Mouse (Mus musculus): ENCODE data around the gene Gm3460. TPM values are rescaled to one million over a fixed set of nuclear protein-coding genes. Genes with fewer than 3 reads are reported as not detected.
"Not testable (repeated sequence)": the region's sequence is repeated elsewhere in the genome, so short reads cannot be mapped to it uniquely, and the experiment has no call there.

Gm3460 gene
- polyA plus RNA-seq (2011; ENCODE audit: insufficient read depth, insufficient read length, low read depth, missing spikeins): not detected in 2 replicates

DNA sequence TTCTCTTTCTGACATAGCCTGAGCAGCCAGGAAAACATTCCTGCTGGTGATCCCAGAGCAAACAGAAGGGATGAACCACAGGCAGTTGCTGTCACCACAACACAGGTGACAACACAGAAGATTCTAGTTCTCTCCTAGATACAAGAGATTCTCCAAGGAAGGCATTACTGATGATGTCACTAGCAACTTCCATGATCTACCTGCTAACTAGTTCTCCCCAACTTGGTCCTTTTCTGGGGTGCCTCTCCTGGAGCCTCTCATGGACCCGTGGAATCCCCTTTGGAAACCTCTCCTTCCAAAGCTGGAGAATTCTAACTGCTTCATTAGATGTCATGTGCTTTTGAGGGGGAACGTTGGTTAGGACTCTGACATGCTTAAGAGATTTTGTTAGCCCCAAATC, at the start of gene Gm3460:
Gene Gm3460, minus strand, starts transcription at position 101 of the 400 bp plus-strand sequence.
- H3K4me3 ChIP-seq (ENCODE audit: low read depth, low read length); H3K4me1 ChIP-seq (ENCODE audit: control insufficient read depth, insufficient read depth, low read length): not testable (repeated sequence)

GRCm38 (mm10) chr14:6606436-6606835, 15.8 kb downstream of the Gm3460 start:
- H3K9me3 ChIP-seq (replicated peaks; ENCODE audit: control insufficient read depth, insufficient read depth, low read length, poor library complexity, severe bottlenecking); H3K4me3 ChIP-seq (ENCODE audit: low read depth, low read length); H3K9ac ChIP-seq (ENCODE audit: low read depth, poor library complexity, severe bottlenecking); H3K27me3 ChIP-seq (ENCODE audit: control insufficient read depth, insufficient read depth, low read length, poor library complexity, severe bottlenecking); H3K27ac ChIP-seq (ENCODE audit: insufficient read depth, low read length); H3K36me3 ChIP-seq (ENCODE audit: control insufficient read depth, insufficient read depth, low read length, poor library complexity, severe bottlenecking); H3K4me1 ChIP-seq (ENCODE audit: control insufficient read depth, insufficient read depth, low read length): not testable (repeated sequence)

More for the DNA sequence above, at the start of gene Gm3460:
- not testable (repeated sequence) for H3K27ac ChIP-seq (ENCODE audit: insufficient read depth, low read length); H3K9me3 ChIP-seq (replicated peaks; ENCODE audit: control insufficient read depth, insufficient read depth, low read length, poor library complexity, severe bottlenecking); H3K27me3 ChIP-seq (ENCODE audit: control insufficient read depth, insufficient read depth, low read length, poor library complexity, severe bottlenecking); H3K36me3 ChIP-seq (ENCODE audit: control insufficient read depth, insufficient read depth, low read length, poor library complexity, severe bottlenecking); H3K9ac ChIP-seq (ENCODE audit: low read depth, poor library complexity, severe bottlenecking)

GRCm38 (mm10) chr14:6605004-6605403, 17.2 kb downstream of the Gm3460 start:
- peak overlapping the region; percentile 65; the same call in 1 of the 2 replicates for H3K9ac ChIP-seq (ENCODE audit: low read depth, poor library complexity, severe bottlenecking)
- not testable (repeated sequence) for H3K4me3 ChIP-seq (ENCODE audit: low read depth, low read length); H3K4me1 ChIP-seq (ENCODE audit: control insufficient read depth, insufficient read depth, low read length); H3K9me3 ChIP-seq (replicated peaks; ENCODE audit: control insufficient read depth, insufficient read depth, low read length, poor library complexity, severe bottlenecking); H3K27me3 ChIP-seq (ENCODE audit: control insufficient read depth, insufficient read depth, low read length, poor library complexity, severe bottlenecking); H3K36me3 ChIP-seq (ENCODE audit: control insufficient read depth, insufficient read depth, low read length, poor library complexity, severe bottlenecking); H3K27ac ChIP-seq (ENCODE audit: insufficient read depth, low read length)

DNA sequence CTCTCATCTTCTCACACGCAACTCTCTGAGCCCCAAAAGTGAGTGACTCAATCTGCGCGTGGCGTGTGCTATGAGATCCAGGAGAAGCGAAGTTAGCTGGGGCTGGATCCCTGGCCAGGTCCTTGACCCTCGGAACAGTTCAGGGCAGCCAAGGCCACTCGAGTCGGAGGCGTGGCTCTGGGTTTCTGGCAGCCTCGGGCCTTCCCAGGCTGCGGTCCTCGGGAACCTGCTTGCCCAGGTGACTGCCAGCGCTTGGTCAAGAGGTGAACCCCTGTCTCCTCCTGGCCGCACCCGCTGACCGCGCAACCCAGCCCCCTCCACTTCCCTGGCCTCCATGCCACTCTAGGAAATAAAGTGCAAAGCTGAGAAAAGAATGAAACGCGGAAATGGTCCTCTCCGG, 17.7 kb downstream of the Gm3460 start:
- Histone ChIP-seq H3K9ac (ENCODE audit: low read depth, poor library complexity, severe bottlenecking) (peak overlapping the region; percentile 65; the same call in 1 of the 2 replicates), H3K4me3 (ENCODE audit: low read depth, low read length) (peak overlapping the region; percentile 39; the same call in 1 of the 2 replicates)
- H3K4me1 ChIP-seq (ENCODE audit: control insufficient read depth, insufficient read depth, low read length); H3K27me3 ChIP-seq (ENCODE audit: control insufficient read depth, insufficient read depth, low read length, poor library complexity, severe bottlenecking); H3K36me3 ChIP-seq (ENCODE audit: control insufficient read depth, insufficient read depth, low read length, poor library complexity, severe bottlenecking); H3K9me3 ChIP-seq (replicated peaks; ENCODE audit: control insufficient read depth, insufficient read depth, low read length, poor library complexity, severe bottlenecking); H3K27ac ChIP-seq (ENCODE audit: insufficient read depth, low read length): not testable (repeated sequence)

DNA sequence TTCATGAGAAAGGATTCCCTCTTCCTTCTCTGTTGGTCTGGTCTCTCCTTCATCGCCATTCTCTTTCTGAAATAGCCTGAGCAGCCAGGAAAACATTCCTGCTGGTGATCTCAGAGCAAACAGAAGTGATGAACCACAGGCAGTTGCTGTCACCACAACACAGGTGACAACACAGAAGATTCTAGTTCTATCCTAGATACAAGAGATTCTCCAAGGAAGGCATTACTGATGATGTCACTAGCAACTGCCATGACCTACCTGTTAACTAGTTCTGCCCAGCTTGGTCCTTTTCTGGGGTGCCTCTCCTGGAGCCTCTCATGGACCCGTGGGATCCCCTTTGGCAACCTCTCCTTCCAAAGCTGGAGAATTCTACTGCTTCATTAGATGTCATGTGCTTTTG, 31.7 kb downstream of the Gm3460 start, which contains the start of gene Gm3629:
Gene Gm3629, minus strand, starts transcription at position 101 of the 400 bp plus-strand sequence.
- not testable (repeated sequence) for H3K27ac ChIP-seq (ENCODE audit: insufficient read depth, low read length); H3K9ac ChIP-seq (ENCODE audit: low read depth, poor library complexity, severe bottlenecking); H3K9me3 ChIP-seq (replicated peaks; ENCODE audit: control insufficient read depth, insufficient read depth, low read length, poor library complexity, severe bottlenecking); H3K4me1 ChIP-seq (ENCODE audit: control insufficient read depth, insufficient read depth, low read length); H3K27me3 ChIP-seq (ENCODE audit: control insufficient read depth, insufficient read depth, low read length, poor library complexity, severe bottlenecking); H3K36me3 ChIP-seq (ENCODE audit: control insufficient read depth, insufficient read depth, low read length, poor library complexity, severe bottlenecking); H3K4me3 ChIP-seq (ENCODE audit: low read depth, low read length)

Other genes with a start within 250 kb of the Gm3460 start
- gene Gm16440, start 232.1 kb downstream of the Gm3460 start, polyA plus RNA-seq (2011; ENCODE audit: insufficient read depth, insufficient read length, low read depth, missing spikeins): not detected in 2 replicates
- gene Gm3591, start 209.9 kb downstream of the Gm3460 start, polyA plus RNA-seq (2011; ENCODE audit: insufficient read depth, insufficient read length, low read depth, missing spikeins): 0.40 TPM in 1 of 2 replicates, not detected in the other
- gene Gm3594, start 177.8 kb downstream of the Gm3460 start, polyA plus RNA-seq (2011; ENCODE audit: insufficient read depth, insufficient read length, low read depth, missing spikeins): not detected in 2 replicates
- not detected in 2 replicates for gene Gm8356, start 85.1 kb downstream of the Gm3460 start, polyA plus RNA-seq (2011; ENCODE audit: insufficient read depth, insufficient read length, low read depth, missing spikeins)
- not detected in 2 replicates for gene Gm3629, start 31.8 kb downstream of the Gm3460 start, polyA plus RNA-seq (2011; ENCODE audit: insufficient read depth, insufficient read length, low read depth, missing spikeins)
- gene Gm10251, start 61.8 kb upstream of the Gm3460 start, polyA plus RNA-seq (2011; ENCODE audit: insufficient read depth, insufficient read length, low read depth, missing spikeins): 0.57 TPM in 1 of 2 replicates, not detected in the other
- gene Gm8050, start 97.8 kb upstream of the Gm3460 start, polyA plus RNA-seq (2011; ENCODE audit: insufficient read depth, insufficient read length, low read depth, missing spikeins): not detected in 2 replicates
- gene Gm3636, start 119.9 kb upstream of the Gm3460 start, polyA plus RNA-seq (2011; ENCODE audit: insufficient read depth, insufficient read length, low read depth, missing spikeins): 4.4 and 4.9 TPM in 2 replicates
- gene Gm8362, start 152.0 kb upstream of the Gm3460 start, polyA plus RNA-seq (2011; ENCODE audit: insufficient read depth, insufficient read length, low read depth, missing spikeins): not detected in 2 replicates
- not detected in 2 replicates for gene Gm3642, start 217.9 kb upstream of the Gm3460 start, polyA plus RNA-seq (2011; ENCODE audit: insufficient read depth, insufficient read length, low read depth, missing spikeins)

Measured in ES-Bruce4 (cell line).